Mouse (Mus musculus) forebrain, postnatal 0 days (tissue): ENCODE data around the gene Tns1. TPM values are rescaled to one million over a fixed set of nuclear protein-coding genes. Genes with fewer than 3 reads are reported as not detected.

Experiments
- ATAC-seq: fragments of 200-750 bp; cut with Nextera tagmentation; 2 replicates; pipeline ENCODE4 v1.8.0; 2017; ENCODE audit warnings: mild to moderate bottlenecking, moderate library complexity
- DNase-seq: peaks from one replicate; pipeline ENCODE4 v3.0.0-alpha.2; 2015
- H3K27ac ChIP-seq: fragments of 300-500 bp; sonication (generic); 2 replicates; pipeline ENCODE4 v1.5.1; 2014; ENCODE audit warnings: low read depth, mild to moderate bottlenecking, antibody characterized with exemption, low read length, moderate library complexity, mixed read lengths
- H3K27me3 ChIP-seq: fragments of 300-500 bp; sonication (generic); 2 replicates; pipeline ENCODE4 v1.6.1; 2014; ENCODE audit warnings: mild to moderate bottlenecking, low read length, mixed read lengths; ENCODE audit not compliant: insufficient read depth
- H3K36me3 ChIP-seq: fragments of 300-500 bp; sonication (generic); 2 replicates; pipeline ENCODE4 v1.6.1; 2014; ENCODE audit warnings: mild to moderate bottlenecking, moderate library complexity; ENCODE audit not compliant: insufficient read depth
- H3K4me1 ChIP-seq: fragments of 300-500 bp; sonication (generic); 2 replicates; pipeline ENCODE4 v1.6.1; 2014; ENCODE audit warnings: antibody characterized with exemption; ENCODE audit not compliant: insufficient read depth
- H3K4me2 ChIP-seq: fragments of 300-500 bp; sonication (generic); 2 replicates; pipeline ENCODE4 v1.6.1; 2014; ENCODE audit warnings: low read depth, mild to moderate bottlenecking, moderate library complexity
- H3K4me3 ChIP-seq: fragments of 300-500 bp; sonication (generic); 2 replicates; pipeline ENCODE4 v1.5.1; 2014; ENCODE audit warnings: low read depth, low read length, mixed read lengths
- H3K9ac ChIP-seq: fragments of 300-500 bp; sonication (generic); 2 replicates; pipeline ENCODE4 v1.6.1; 2014; ENCODE audit warnings: mild to moderate bottlenecking
- H3K9me3 ChIP-seq: fragments of 300-500 bp; sonication (generic); 2 replicates; pipeline ENCODE4 v1.6.1; 2016; ENCODE audit warnings: low read length
- CTCF ChIP-seq: sonication (generic); IDR thresholded peaks from 2 replicates; pipeline ENCODE4 v1.5.1; 2016; ENCODE audit warnings: antibody characterized with exemption, control low read depth, low read depth
- WGBS: fragments of 180-500 bp; shearing (Covaris S2); extraction: QIAGEN DNeasy Blood & Tissue Kit; methylation state at CpG from one replicate; pipeline ENCODE4 v1.1.7; 2014; 5-methylcytosine and 5-hydroxymethylcytosine counted together
- polyA plus RNA-seq: library from polyadenylated mRNA; unstranded; fragments of >200 nt; fragmentation: Nextera tagmentation; extraction: Ambion mirVana; gene quantifications from 2 replicates; pipeline ENCODE4 v1.2.1, GENCODE M21; 2015
- total RNA-seq: library from RNA; depleted of rRNA; stranded (reverse); fragments of >200 nt; gene quantifications from 2 replicates; pipeline ENCODE4 v1.2.3, GENCODE M21; 2014; rRNA removed

The Tns1 gene
- total and polyA plus RNA-seq, 2 experiments from 2014 or later: 7.0 to 21.8 TPM

DNA sequence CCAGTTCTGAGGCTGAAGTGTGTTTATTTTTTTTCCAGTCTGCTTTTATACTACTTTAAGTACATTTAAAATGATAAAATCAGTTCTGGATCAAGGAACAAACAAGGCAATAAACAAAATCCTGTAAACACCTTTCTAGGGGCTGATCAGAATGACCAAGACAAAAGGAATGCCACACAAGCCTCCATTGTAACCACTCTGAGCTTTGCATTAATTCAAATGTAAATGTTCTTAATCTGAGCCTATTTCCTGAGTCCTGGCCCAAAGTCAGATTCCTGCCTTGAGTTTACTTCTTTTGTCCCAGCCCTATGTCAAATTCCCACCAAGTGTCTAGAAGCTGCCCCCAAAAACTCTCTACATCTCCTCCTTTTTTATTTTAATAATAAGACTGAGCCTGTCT is 243.5 kb downstream of the Tns1 start:
- Histone ChIP-seq H3K9ac (no peak overlapping the region), H3K4me3 (no peak overlapping the region), H3K27me3 (no peaks in the 10 kb centered on the region), H3K9me3 (no peaks in the 10 kb centered on the region), H3K27ac (no peak overlapping the region), H3K4me2 (no peak overlapping the region), H3K36me3 (no peaks in the 10 kb centered on the region), H3K4me1 (no peaks in the 10 kb centered on the region)
- ATAC-seq (no peak), DNase-seq (no peak)
- TF ChIP-seq CTCF: no peak

DNA sequence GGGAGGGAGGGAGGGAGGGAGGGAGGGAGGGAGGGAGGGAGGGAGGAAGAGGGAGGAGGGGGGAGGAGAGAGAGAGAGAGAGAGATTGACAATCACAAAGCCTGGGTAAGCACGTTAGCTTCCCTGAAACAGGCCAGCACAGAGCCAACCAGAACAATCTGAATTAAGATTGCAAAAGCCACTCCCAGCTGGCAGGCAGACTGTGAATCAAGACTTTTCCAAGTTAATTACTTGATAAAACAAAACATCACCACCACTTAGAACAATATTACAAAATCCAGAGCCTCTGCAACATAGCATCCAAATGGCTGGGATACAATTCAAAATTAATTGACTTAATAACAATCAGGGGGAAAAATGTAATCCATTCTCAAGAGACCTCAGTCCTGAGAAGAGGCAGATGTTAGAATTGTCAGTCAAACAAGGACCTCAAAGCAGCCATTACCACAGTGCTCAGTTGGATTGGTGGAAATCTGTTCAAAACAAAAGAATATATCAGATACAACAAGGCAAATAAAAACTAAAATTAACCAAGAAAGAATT is 248.5 kb downstream of the Tns1 start:
- no peak overlapping the region for H3K4me2 ChIP-seq
- H3K27me3 ChIP-seq: no peaks in the 10 kb centered on the region
- no peaks in the 10 kb centered on the region for H3K36me3 ChIP-seq
- 5% methylated on average over 1 of the region's 1 CpGs for WGBS
- H3K4me3 ChIP-seq: no peak overlapping the region
- no peak overlapping the region for H3K27ac ChIP-seq
- H3K9ac ChIP-seq: no peak overlapping the region
- no peaks in the 10 kb centered on the region for H3K4me1 ChIP-seq
- H3K9me3 ChIP-seq: no peaks in the 10 kb centered on the region
- DNase-seq (no peak), ATAC-seq (no peak)
- TF ChIP-seq CTCF: no peak

DNA sequence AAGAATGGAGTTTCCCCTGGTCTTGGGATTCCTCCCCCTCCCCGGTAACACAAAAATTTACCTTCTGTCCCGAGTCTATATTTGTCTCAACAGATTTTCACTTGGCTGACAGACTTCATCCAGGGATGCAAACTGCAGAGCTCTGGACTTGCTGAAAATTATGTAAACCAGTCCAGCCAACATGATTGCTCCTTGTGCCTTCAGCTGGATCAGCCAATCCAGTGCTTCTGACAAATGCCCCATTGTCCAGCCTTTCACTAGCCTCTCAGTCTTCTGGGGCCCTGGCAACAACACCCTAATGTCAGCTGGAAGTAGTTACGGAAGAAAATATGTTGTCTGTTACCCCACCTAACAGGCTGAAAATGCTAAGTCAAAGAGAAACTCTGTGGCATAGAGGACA is 259.9 kb downstream of the Tns1 start:
- Histone ChIP-seq H3K4me1 (peaks cover 3% of the 10 kb centered on the region; the same call in 1 of the 2 replicates), H3K27ac (no peak overlapping the region), H3K4me3 (no peak overlapping the region), H3K27me3 (no peaks in the 10 kb centered on the region), H3K4me2 (no peak overlapping the region), H3K36me3 (no peaks in the 10 kb centered on the region), H3K9ac (no peak overlapping the region), H3K9me3 (no peaks in the 10 kb centered on the region)
- WGBS: 64% methylated on average over 3 of the region's 3 CpGs
- ATAC-seq (no peak), DNase-seq (no peak)
- no peak for TF ChIP-seq CTCF

DNA sequence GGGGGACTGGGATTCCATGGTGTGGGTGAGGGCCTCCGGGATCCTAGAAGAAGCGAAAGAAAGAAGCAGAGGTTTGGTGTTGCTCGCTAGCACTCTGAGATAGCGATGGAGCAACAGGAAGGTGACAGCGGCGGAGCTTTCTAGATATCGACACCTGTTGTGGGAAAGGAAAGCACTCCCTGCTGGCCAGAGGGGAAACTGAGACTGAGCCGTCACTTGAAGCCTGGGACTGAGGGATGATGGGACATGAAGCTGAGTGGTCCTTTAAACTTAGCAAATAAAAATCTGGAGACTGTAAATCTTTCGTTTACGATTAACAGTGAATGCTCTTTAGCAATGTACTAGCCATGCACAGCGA is 261.2 kb downstream of the Tns1 start:
- DNase-seq (no peak), ATAC-seq (peak; percentile 1; the same call in 1 of the 2 replicates)
- Histone ChIP-seq H3K9me3 (no peaks in the 10 kb centered on the region), H3K9ac (no peak overlapping the region), H3K27ac (no peak overlapping the region), H3K36me3 (no peaks in the 10 kb centered on the region), H3K4me1 (peaks cover 3% of the 10 kb centered on the region; the same call in 1 of the 2 replicates), H3K4me3 (no peak overlapping the region), H3K4me2 (no peak overlapping the region), H3K27me3 (no peaks in the 10 kb centered on the region)
- TF ChIP-seq CTCF: no peak
- 54% methylated on average over 11 of the region's 11 CpGs for WGBS

DNA sequence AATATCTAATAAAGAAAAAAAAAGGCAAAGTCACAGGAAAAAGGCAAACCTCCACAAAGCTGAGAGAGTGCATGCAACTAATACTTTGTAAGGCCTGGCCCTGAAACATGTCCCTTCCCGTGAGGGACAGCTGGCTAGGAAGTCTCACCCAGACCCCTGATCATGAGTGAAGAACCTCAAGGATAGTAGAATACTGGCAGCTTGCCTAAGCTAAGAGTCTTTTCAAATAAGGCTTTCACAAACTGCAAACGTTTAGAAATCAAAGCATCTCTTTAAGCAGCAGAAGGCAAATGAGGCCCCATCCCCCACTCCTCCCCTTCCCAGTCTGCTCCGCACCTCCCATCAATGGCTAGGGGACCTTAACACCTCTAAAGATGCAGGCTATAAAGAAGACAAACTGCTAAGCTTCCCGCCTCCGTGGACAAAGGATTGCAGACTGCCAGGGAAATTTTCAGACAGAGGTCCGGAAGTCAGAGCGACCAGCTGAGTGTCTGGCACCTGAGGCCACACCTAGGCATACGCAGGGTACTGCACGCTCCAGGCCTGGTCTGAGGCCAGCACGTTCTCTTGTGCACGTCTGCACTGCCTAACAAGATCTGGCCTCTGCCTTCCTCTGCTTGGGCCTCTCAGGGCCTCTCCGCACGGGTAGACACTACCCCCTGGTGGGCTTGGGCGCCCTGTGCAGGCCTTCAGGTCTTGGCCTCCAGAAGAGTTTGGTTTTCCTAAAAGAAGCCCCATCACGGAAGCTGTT is 261.8 kb downstream of the Tns1 start:
- Histone ChIP-seq H3K9ac (peak overlapping the region; percentile 31; the same call in 1 of the 2 replicates), H3K4me1 (peaks cover 3% of the 10 kb centered on the region; the same call in 1 of the 2 replicates), H3K27me3 (no peaks in the 10 kb centered on the region), H3K36me3 (no peaks in the 10 kb centered on the region), H3K27ac (no peak overlapping the region), H3K4me2 (0 out of 2 replicates have a peak overlapping the region, but pooled peaks have one; percentile 23), H3K4me3 (no peak overlapping the region), H3K9me3 (no peaks in the 10 kb centered on the region)
- TF ChIP-seq CTCF: peak; percentile 82
- 10% methylated on average over 15 of the region's 15 CpGs for WGBS
- ATAC-seq (peak; percentile 97), DNase-seq (peak; percentile 78)

DNA sequence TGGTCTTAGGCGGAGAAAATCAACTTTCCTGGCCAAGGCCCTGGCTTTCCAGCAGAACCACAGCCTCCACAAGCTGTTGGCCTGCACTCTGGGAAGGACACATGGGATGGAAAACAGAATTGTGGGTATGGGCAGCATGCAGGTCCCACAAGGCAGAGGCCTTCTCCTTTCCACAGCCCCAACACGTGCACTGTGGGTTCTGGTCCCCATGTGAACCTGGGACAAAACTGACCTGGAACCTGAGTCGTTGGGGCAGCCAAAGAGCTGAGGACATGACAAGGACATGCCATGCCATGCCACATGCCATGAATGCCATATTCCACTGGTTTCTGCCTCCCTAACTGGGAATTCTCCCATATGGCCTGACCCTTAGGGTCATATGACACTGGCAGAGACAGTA is 263.8 kb downstream of the Tns1 start:
- H3K9me3 ChIP-seq: no peaks in the 10 kb centered on the region
- H3K4me1 ChIP-seq: peaks cover 3% of the 10 kb centered on the region; the same call in 1 of the 2 replicates
- no peak overlapping the region for H3K9ac ChIP-seq
- no peak for TF ChIP-seq CTCF
- no peak overlapping the region for H3K4me3 ChIP-seq
- no peaks in the 10 kb centered on the region for H3K36me3 ChIP-seq
- WGBS: 81% methylated on average over 3 of the region's 3 CpGs
- no peak for ATAC-seq
- DNase-seq: no peak
- no peak overlapping the region for H3K4me2 ChIP-seq
- no peaks in the 10 kb centered on the region for H3K27me3 ChIP-seq
- no peak overlapping the region for H3K27ac ChIP-seq

Other genes starting within 250 kb of the Tns1 start
- 0.15 TPM in 1 of 2 replicates, not detected in the other for gene Rufy4, start 1.1 kb upstream of the Tns1 start, total RNA-seq
- gene Rufy4, start 1.1 kb upstream of the Tns1 start, polyA plus RNA-seq: 0.08 and 0.13 TPM in 2 replicates
- 0.48 TPM in 1 of 2 replicates, not detected in the other for gene Cxcr2, start 29.5 kb upstream of the Tns1 start, total RNA-seq
- gene Cxcr2, start 29.5 kb upstream of the Tns1 start, polyA plus RNA-seq: 0.05 TPM in 1 of 2 replicates, not detected in the other
- gene Cxcr1, start 70.2 kb upstream of the Tns1 start, total RNA-seq: not detected in 2 replicates
- gene Cxcr1, start 70.2 kb upstream of the Tns1 start, polyA plus RNA-seq: not detected in 2 replicates
- gene Arpc2, start 111.6 kb upstream of the Tns1 start, total RNA-seq: 241 and 268 TPM in 2 replicates
- gene Arpc2, start 111.6 kb upstream of the Tns1 start, polyA plus RNA-seq: 541 and 596 TPM in 2 replicates
- gene Gpbar1, start 154.1 kb upstream of the Tns1 start, total RNA-seq: not detected in 2 replicates
- 0.21 TPM in 1 of 2 replicates, not detected in the other for gene Gpbar1, start 154.1 kb upstream of the Tns1 start, polyA plus RNA-seq
- gene Aamp, start 160.3 kb upstream of the Tns1 start, total RNA-seq: 160 and 179 TPM in 2 replicates
- 211 and 215 TPM in 2 replicates for gene Aamp, start 160.3 kb upstream of the Tns1 start, polyA plus RNA-seq
- 57.5 and 64.5 TPM in 2 replicates for gene Pnkd, start 160.5 kb upstream of the Tns1 start, total RNA-seq
- gene Pnkd, start 160.5 kb upstream of the Tns1 start, polyA plus RNA-seq: 112 and 128 TPM in 2 replicates
- gene Tmbim1, start 181.2 kb upstream of the Tns1 start, total RNA-seq: 5.8 and 7.9 TPM in 2 replicates
- gene Tmbim1, start 181.2 kb upstream of the Tns1 start, polyA plus RNA-seq: 6.1 and 7.9 TPM in 2 replicates
- gene Catip, start 237.7 kb upstream of the Tns1 start, total RNA-seq: 2.1 and 2.7 TPM in 2 replicates
- 0.63 and 1.6 TPM in 2 replicates for gene Catip, start 237.7 kb upstream of the Tns1 start, polyA plus RNA-seq